Mouse (Mus musculus) lung, embryonic 14.5 days (tissue): Measurements from ENCODE around the gene Klhdc4. TPM values are rescaled to one million over a fixed set of nuclear protein-coding genes. Genes with fewer than 3 reads are reported as not detected.

Experiments used
- ATAC-seq: fragments of 200-750 bp; cut with Nextera tagmentation; 2 replicates; pipeline ENCODE4 v1.8.0; 2017; ENCODE audit warnings: mild to moderate bottlenecking, moderate TSS enrichment, moderate library complexity; ENCODE audit not compliant: insufficient read depth
- DNase-seq: peaks from one replicate; pipeline ENCODE4 v3.0.0-alpha.2; 2015
- H3K27ac ChIP-seq: fragments of 300-500 bp; sonication (generic); 2 replicates; pipeline ENCODE4 v1.5.1; 2014; ENCODE audit warnings: low read depth, mild to moderate bottlenecking, moderate library complexity
- H3K27me3 ChIP-seq: fragments of 300-500 bp; sonication (generic); 2 replicates; pipeline ENCODE4 v1.6.1; 2014; ENCODE audit warnings: low read length, control low read depth; ENCODE audit not compliant: insufficient read depth
- H3K36me3 ChIP-seq: fragments of 300-500 bp; sonication (generic); 2 replicates; pipeline ENCODE4 v1.6.1; 2014; ENCODE audit warnings: control low read depth; ENCODE audit not compliant: insufficient read depth
- H3K4me1 ChIP-seq: fragments of 300-500 bp; sonication (generic); 2 replicates; pipeline ENCODE4 v1.6.1; 2014; ENCODE audit warnings: antibody characterized with exemption, control low read depth; ENCODE audit not compliant: insufficient read depth
- H3K4me2 ChIP-seq: fragments of 300-500 bp; sonication (generic); 2 replicates; pipeline ENCODE4 v1.6.1; 2014; ENCODE audit warnings: mild to moderate bottlenecking
- H3K4me3 ChIP-seq: fragments of 300-500 bp; sonication (generic); 2 replicates; pipeline ENCODE4 v1.5.1; 2014; ENCODE audit warnings: low read depth, low read length
- H3K9ac ChIP-seq: fragments of 300-500 bp; sonication (generic); 2 replicates; pipeline ENCODE4 v1.6.1; 2014
- H3K9me3 ChIP-seq: fragments of 300-500 bp; sonication (generic); 2 replicates; pipeline ENCODE4 v1.6.1; 2016; ENCODE audit warnings: low read depth, low read length, control low read depth
- CTCF ChIP-seq: IDR thresholded peaks from 2 replicates; pipeline ENCODE4 v1.5.1; 2016; ENCODE audit warnings: antibody characterized with exemption, low read depth
- WGBS: fragments of 180-500 bp; shearing (Covaris S2); extraction: QIAGEN DNeasy Blood & Tissue Kit; methylation state at CpG from one replicate; pipeline ENCODE4 v1.1.7; 2014; 5-methylcytosine and 5-hydroxymethylcytosine counted together
- polyA plus RNA-seq: library from polyadenylated mRNA; unstranded; fragments of >200 nt; fragmentation: Nextera tagmentation; extraction: Ambion mirVana; gene quantifications from 2 replicates; pipeline ENCODE4 v1.2.1, GENCODE M21; 2014

Gene Klhdc4
- polyA plus RNA-seq, 1 experiment from 2014 or later = 47.7 TPM

GRCm38 (mm10) chr8:121758470-121758869, 70.9 kb downstream of the Klhdc4 start:
- no peak for ATAC-seq
- no peak overlapping the region for H3K4me2 ChIP-seq
- 57% methylated on average over 12 of the region's 12 CpGs for WGBS
- no peaks in the 10 kb centered on the region for H3K4me1 ChIP-seq
- no peaks in the 10 kb centered on the region for H3K36me3 ChIP-seq
- no peak overlapping the region for H3K27ac ChIP-seq
- H3K9ac ChIP-seq = no peak overlapping the region
- TF ChIP-seq CTCF = no peak
- H3K27me3 ChIP-seq = peaks cover 7% of the 10 kb centered on the region; the same call in 1 of the 2 replicates
- H3K9me3 ChIP-seq = no peaks in the 10 kb centered on the region
- DNase-seq = no peak
- H3K4me3 ChIP-seq = no peak overlapping the region

DNA sequence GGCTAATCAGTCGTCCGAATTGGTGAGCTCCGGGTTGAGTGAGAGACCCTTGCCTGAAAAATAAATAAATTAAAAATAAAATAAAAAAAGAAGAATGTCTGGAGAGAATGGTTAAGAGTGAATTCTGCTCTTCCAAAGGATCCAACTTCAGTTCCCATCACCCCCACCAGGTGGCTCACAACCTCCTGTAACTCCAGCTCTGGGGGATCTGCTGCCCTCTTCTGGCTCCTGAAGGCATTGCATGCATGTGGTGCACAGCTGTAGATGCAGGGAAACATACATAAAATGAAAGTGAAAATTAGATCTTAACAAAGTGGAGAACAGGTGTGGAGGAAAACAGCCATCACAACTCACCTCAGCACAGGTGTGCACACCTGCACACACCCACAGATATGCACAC, 78.0 kb downstream of the Klhdc4 start:
- WGBS = 26% methylated on average over 3 of the region's 3 CpGs
- Histone ChIP-seq H3K4me1 (no peaks in the 10 kb centered on the region), H3K36me3 (no peaks in the 10 kb centered on the region), H3K9me3 (peaks cover 8% of the 10 kb centered on the region; the same call in 1 of the 2 replicates), H3K4me2 (no peak overlapping the region), H3K4me3 (no peak overlapping the region), H3K27me3 (peaks cover 15% of the 10 kb centered on the region; the same call in 1 of the 2 replicates), H3K27ac (no peak overlapping the region), H3K9ac (no peak overlapping the region)
- ATAC-seq (no peak), DNase-seq (peak; percentile 88)
- peak; percentile 96 for TF ChIP-seq CTCF

- H3K9me3 ChIP-seq = peaks cover 8% of the 10 kb centered on the region; the same call in 1 of the 2 replicates
Observed at GRCm38 (mm10) chr8:121750512-121750911, 78.9 kb downstream of the Klhdc4 start.

DNA sequence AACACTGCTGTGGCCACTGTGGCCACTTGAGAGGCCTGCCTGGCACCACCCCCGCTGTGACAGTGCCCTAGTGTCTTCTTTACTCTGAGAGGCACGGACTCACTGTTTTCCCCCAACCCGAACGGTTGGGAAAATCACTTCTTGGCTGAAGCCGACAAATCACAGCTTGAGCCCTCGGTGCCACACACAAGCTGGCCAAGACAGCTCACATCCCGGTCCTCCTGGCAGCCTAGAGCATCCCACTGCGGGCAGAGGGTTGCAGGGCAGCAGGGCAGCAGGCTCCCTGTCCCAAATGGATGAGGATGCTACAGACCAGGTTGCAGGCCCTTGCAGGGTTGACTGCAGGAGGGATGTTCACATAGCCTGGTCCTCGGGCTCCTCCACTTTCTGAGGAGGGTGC, 79.9 kb downstream of the Klhdc4 start:
- ATAC-seq (no peak), DNase-seq (no peak)
- Histone ChIP-seq H3K27ac (no peak overlapping the region), H3K36me3 (no peaks in the 10 kb centered on the region), H3K4me3 (no peak overlapping the region), H3K4me1 (no peaks in the 10 kb centered on the region), H3K27me3 (peaks cover 15% of the 10 kb centered on the region; the same call in 1 of the 2 replicates), H3K9ac (no peak overlapping the region), H3K4me2 (no peak overlapping the region), H3K9me3 (peaks cover 8% of the 10 kb centered on the region; the same call in 1 of the 2 replicates)
- 73% methylated on average over 9 of the region's 9 CpGs for WGBS
- TF ChIP-seq CTCF = no peak

More at GRCm38 (mm10) chr8:121750512-121750911, 78.9 kb downstream of the Klhdc4 start:
- no peak for DNase-seq
- H3K4me2 ChIP-seq = no peak overlapping the region
- no peak overlapping the region for H3K9ac ChIP-seq
- H3K4me3 ChIP-seq = no peak overlapping the region
- 40% methylated on average over 3 of the region's 3 CpGs for WGBS
- ATAC-seq = no peak
- H3K36me3 ChIP-seq = no peaks in the 10 kb centered on the region
- H3K4me1 ChIP-seq = no peaks in the 10 kb centered on the region
- TF ChIP-seq CTCF = peak; percentile 14; the same call in 1 of the 2 replicates
- peaks cover 15% of the 10 kb centered on the region; the same call in 1 of the 2 replicates for H3K27me3 ChIP-seq
- no peak overlapping the region for H3K27ac ChIP-seq

Other genes starting within 250 kb of the Klhdc4 start
- gene Map1lc3b, start 239.2 kb downstream of the Klhdc4 start, polyA plus RNA-seq = 198 and 202 TPM in 2 replicates
- 23.0 and 25.0 TPM in 2 replicates for gene Zcchc14, start 176.7 kb downstream of the Klhdc4 start, polyA plus RNA-seq
- gene Jph3, start 99.9 kb downstream of the Klhdc4 start, polyA plus RNA-seq = 0.22 and 0.42 TPM in 2 replicates
- gene Slc7a5, start 78.1 kb upstream of the Klhdc4 start, polyA plus RNA-seq = 27.3 and 28.8 TPM in 2 replicates
- gene Car5a, start 115.3 kb upstream of the Klhdc4 start, polyA plus RNA-seq = not detected in 2 replicates
- 42.1 and 43.8 TPM in 2 replicates for gene Banp, start 120.2 kb upstream of the Klhdc4 start, polyA plus RNA-seq